Mouse (Mus musculus): Measurements from ENCODE around the gene Kif3b.

- TF ChIP-seq POLR2A (IDR thresholded peaks at IDR 0.05; ENCODE audit: control insufficient read depth, extremely low read depth, insufficient read depth, low read length, poor library complexity) (no peak), CTCF (IDR thresholded peaks at IDR 0.05; ENCODE audit: borderline replicate concordance, control insufficient read depth, extremely low read depth, insufficient read depth, low read length, poor library complexity) (no peak)
Observed at GRCm38 (mm10) chr2:153249751-153250150, 41.5 kb upstream of the Kif3b start.
